Mouse (Mus musculus) heart, embryonic 12.5 days (tissue): ENCODE measurements at regions not wholly inside any gene's neighbourhood (a gene's known extent, or its start where the extent isn't known, plus 50 kb on each side); places are given as distances from the start of the nearest gene placed in this dataset.

Source experiments
- ATAC-seq: fragments of 200-750 bp; cut with Nextera tagmentation; 2 replicates; pipeline ENCODE4 v1.8.0; 2017; ENCODE audit warnings: moderate TSS enrichment, moderate library complexity; ENCODE audit not compliant: insufficient number of reproducible peaks, low FRiP score
- H3K27ac ChIP-seq: fragments of 300-500 bp; sonication (generic); 2 replicates; pipeline ENCODE4 v1.5.1; 2016; ENCODE audit warnings: mild to moderate bottlenecking, moderate library complexity; ENCODE audit not compliant: poor library complexity, severe bottlenecking
- H3K27me3 ChIP-seq: fragments of 300-500 bp; sonication (generic); replicated peaks from 2 replicates; pipeline ENCODE4 v1.6.1; 2016; ENCODE audit warnings: mild to moderate bottlenecking, moderate library complexity
- H3K36me3 ChIP-seq: fragments of 300-500 bp; sonication (generic); 2 replicates; pipeline ENCODE4 v1.6.1; 2016; ENCODE audit warnings: mild to moderate bottlenecking, moderate library complexity
- H3K4me1 ChIP-seq: fragments of 300-500 bp; sonication (generic); replicated peaks from 2 replicates; pipeline ENCODE4 v1.6.1; 2016; ENCODE audit warnings: mild to moderate bottlenecking
- H3K4me2 ChIP-seq: fragments of 300-500 bp; sonication (generic); 2 replicates; pipeline ENCODE4 v1.6.1; 2016; ENCODE audit warnings: mild to moderate bottlenecking, moderate library complexity
- H3K4me3 ChIP-seq: fragments of 300-500 bp; sonication (generic); 2 replicates; pipeline ENCODE4 v1.5.1; 2016; ENCODE audit warnings: mild to moderate bottlenecking
- H3K9ac ChIP-seq: fragments of 300-500 bp; sonication (generic); 2 replicates; pipeline ENCODE4 v1.6.1; 2016; ENCODE audit warnings: mild to moderate bottlenecking, moderate library complexity
- H3K9me3 ChIP-seq: fragments of 300-500 bp; sonication (generic); replicated peaks from 2 replicates; pipeline ENCODE4 v1.6.1; 2016; ENCODE audit warnings: mild to moderate bottlenecking, moderate library complexity
- WGBS: fragments of 180-500 bp; shearing (Covaris S2); methylation state at CpG from one replicate; pipeline ENCODE4 v1.1.7; 2016; 5-methylcytosine and 5-hydroxymethylcytosine counted together

- WGBS, result 2% methylated on average over 9 of the region's 9 CpGs
Measured at GRCm38 (mm10) chr15:8761741-8762271, 51.2 kb upstream of the Slc1a3 start.

DNA sequence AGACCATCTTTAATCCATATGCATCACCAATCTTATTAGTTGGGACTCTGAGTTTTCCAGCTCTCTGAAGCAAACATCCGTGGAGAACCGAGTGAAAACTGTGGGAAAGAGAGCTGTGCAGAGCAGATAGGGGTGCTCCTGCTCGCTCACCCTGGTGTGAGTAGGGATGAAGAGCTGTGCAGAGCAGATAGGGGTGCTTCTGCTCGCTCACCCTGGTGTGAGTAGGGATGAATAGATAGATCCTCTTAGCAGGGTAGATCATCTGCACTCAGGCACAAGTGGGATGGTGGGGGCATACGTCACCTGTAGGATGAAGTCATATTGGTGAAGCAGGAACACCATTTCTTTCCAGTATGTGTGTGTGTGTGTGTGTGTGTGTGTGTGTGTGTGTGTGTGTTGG, 50.6 kb upstream of the Slc1a3 start:
- H3K9ac ChIP-seq, result no peak overlapping the region
- H3K36me3 ChIP-seq, result no peaks in the 10 kb centered on the region
- H3K27ac ChIP-seq, result peak overlapping the region; percentile 79
- H3K9me3 ChIP-seq, result no peaks in the 10 kb centered on the region
- H3K4me2 ChIP-seq, result no peak overlapping the region
- peak; percentile 71; the same call in 1 of the 2 replicates for ATAC-seq
- 66% methylated on average over 5 of the region's 5 CpGs for WGBS
- H3K27me3 ChIP-seq, result no peaks in the 10 kb centered on the region
- peaks cover 21% of the 10 kb centered on the region for H3K4me1 ChIP-seq
- no peak overlapping the region for H3K4me3 ChIP-seq

More at GRCm38 (mm10) chr15:8761741-8762271, 51.2 kb upstream of the Slc1a3 start:
- Histone ChIP-seq H3K9ac (no peak overlapping the region), H3K4me1 (peaks cover 21% of the 10 kb centered on the region), H3K4me2 (peak overlapping the region; percentile 55), H3K4me3 (no peak overlapping the region), H3K36me3 (no peaks in the 10 kb centered on the region), H3K9me3 (no peaks in the 10 kb centered on the region), H3K27ac (peak overlapping the region; percentile 79), H3K27me3 (no peaks in the 10 kb centered on the region)
- peak; percentile 83 for ATAC-seq
